Mouse (Mus musculus) midbrain, embryonic 16.5 days (tissue): Measurements from ENCODE around the gene Lrguk. TPM values are rescaled to one million over a fixed set of nuclear protein-coding genes. Genes with fewer than 3 reads are reported as not detected.

ENCODE experiments used
- ATAC-seq: fragments of 200-750 bp; cut with Nextera tagmentation; 2 replicates; pipeline ENCODE4 v1.8.0; 2017; ENCODE audit warnings: moderate TSS enrichment
- H3K27ac ChIP-seq: fragments of 300-500 bp; sonication (generic); 2 replicates; pipeline ENCODE4 v1.5.1; 2014; ENCODE audit warnings: mild to moderate bottlenecking, low read length, mixed read lengths
- H3K27me3 ChIP-seq: fragments of 300-500 bp; sonication (generic); 2 replicates; pipeline ENCODE4 v1.6.1; 2014; ENCODE audit warnings: low read depth, low read length, mixed read lengths; ENCODE audit not compliant: control insufficient read depth, insufficient read depth
- H3K36me3 ChIP-seq: fragments of 300-500 bp; sonication (generic); 2 replicates; pipeline ENCODE4 v1.6.1; 2014; ENCODE audit warnings: mild to moderate bottlenecking, low read length, moderate library complexity, mixed read lengths; ENCODE audit not compliant: control insufficient read depth, insufficient read depth
- H3K4me1 ChIP-seq: fragments of 300-500 bp; sonication (generic); 2 replicates; pipeline ENCODE4 v1.6.1; 2014; ENCODE audit warnings: mild to moderate bottlenecking, low read length, mixed read lengths; ENCODE audit not compliant: control insufficient read depth, insufficient read depth
- H3K4me2 ChIP-seq: fragments of 300-500 bp; sonication (generic); 2 replicates; pipeline ENCODE4 v1.6.1; 2014; ENCODE audit warnings: mild to moderate bottlenecking, low read length, mixed read lengths
- H3K4me3 ChIP-seq: fragments of 300-500 bp; sonication (generic); 2 replicates; pipeline ENCODE4 v1.5.1; 2014; ENCODE audit warnings: low read depth, mild to moderate bottlenecking, low read length, moderate library complexity, mixed read lengths
- H3K9ac ChIP-seq: fragments of 300-500 bp; sonication (generic); 2 replicates; pipeline ENCODE4 v1.6.1; 2014; ENCODE audit warnings: low read depth, low read length, mixed read lengths
- H3K9me3 ChIP-seq: fragments of 300-500 bp; sonication (generic); replicated peaks from 2 replicates; pipeline ENCODE4 v1.6.1; 2014; ENCODE audit warnings: mild to moderate bottlenecking, low read length, mixed read lengths; ENCODE audit not compliant: control insufficient read depth, poor library complexity, severe bottlenecking
- WGBS: fragments of 180-500 bp; shearing (Covaris S2); extraction: QIAGEN DNeasy Blood & Tissue Kit; methylation state at CpG from one replicate; pipeline ENCODE4 v1.1.7; 2014; 5-methylcytosine and 5-hydroxymethylcytosine counted together
- polyA plus RNA-seq: library from polyadenylated mRNA; unstranded; fragments of >200 nt; fragmentation: Nextera tagmentation; extraction: Ambion mirVana; gene quantifications from 2 replicates; pipeline ENCODE4 v1.2.1, GENCODE M21; 2015

Gene Lrguk
- polyA plus RNA-seq, 1 experiment from 2014 or later, result 0.50 TPM

DNA sequence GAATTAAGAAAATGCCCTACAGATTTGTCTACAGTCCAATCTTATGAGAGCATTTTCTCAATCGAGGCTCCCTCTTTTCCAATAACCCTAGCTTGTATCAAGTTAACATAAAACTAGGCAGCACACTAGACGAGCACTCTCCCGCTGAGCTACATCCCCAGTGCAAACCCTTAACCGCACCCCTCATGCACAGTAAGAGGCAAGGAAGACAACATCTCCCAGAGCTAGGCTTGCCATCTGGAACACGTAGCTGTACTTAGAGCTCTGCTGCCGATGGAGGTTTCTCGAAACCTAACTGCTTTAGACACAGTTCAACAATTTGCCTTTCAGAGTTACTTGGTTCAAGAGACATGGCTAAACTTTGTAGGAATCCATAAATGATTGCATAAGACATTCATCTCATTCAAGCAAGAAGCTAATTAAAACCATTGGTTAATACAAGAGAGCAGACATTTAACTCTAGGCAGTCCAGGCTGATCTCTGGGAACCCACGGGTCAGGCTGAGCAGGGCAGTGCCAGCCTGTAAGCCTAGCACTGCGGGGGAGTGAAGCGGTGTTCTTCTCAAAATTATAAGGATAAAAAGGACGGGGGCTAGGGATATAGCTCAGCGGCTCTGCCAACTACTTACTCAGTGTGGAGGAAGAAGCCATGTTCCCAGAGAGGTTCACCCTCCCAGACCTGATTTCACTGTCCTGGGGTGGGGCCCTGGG is 142.7 kb downstream of the Lrguk start:
- no peak overlapping the region for H3K4me2 ChIP-seq
- H3K4me3 ChIP-seq, result no peak overlapping the region
- no peaks in the 10 kb centered on the region for H3K27me3 ChIP-seq
- H3K9ac ChIP-seq, result no peak overlapping the region
- H3K27ac ChIP-seq, result no peak overlapping the region
- WGBS, result 91% methylated on average over 12 of the region's 12 CpGs
- H3K9me3 ChIP-seq, result no peaks in the 10 kb centered on the region
- no peak for ATAC-seq
- H3K36me3 ChIP-seq, result 0 out of 2 replicates have a peak, but pooled peaks cover 5% of the 10 kb centered on the region
- peaks cover 5% of the 10 kb centered on the region for H3K4me1 ChIP-seq

DNA sequence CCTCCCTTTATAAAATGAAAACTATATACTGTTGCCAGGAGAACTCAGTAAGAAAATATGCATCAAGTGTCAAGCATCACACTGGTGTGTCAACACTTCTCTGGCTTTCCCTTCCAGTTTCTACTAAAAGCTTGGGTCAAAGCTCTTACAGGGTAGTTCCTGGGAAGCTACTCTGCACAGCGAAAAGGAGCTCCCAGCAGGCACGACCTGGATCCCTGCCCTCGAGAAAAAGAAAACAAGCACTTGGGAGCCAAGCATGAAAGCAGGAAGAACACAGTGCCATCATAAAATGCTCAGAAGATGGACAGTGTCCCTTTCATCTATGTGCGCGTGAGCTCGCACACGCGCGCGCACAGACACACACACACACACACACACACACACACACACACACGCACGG is 144.0 kb downstream of the Lrguk start:
- Histone ChIP-seq H3K9ac (no peak overlapping the region), H3K36me3 (0 out of 2 replicates have a peak, but pooled peaks cover 2% of the 10 kb centered on the region), H3K4me3 (no peak overlapping the region), H3K4me2 (no peak overlapping the region), H3K4me1 (peaks cover 5% of the 10 kb centered on the region), H3K9me3 (no peaks in the 10 kb centered on the region), H3K27me3 (no peaks in the 10 kb centered on the region), H3K27ac (no peak overlapping the region)
- WGBS, result 83% methylated on average over 12 of the region's 12 CpGs
- no peak for ATAC-seq

DNA sequence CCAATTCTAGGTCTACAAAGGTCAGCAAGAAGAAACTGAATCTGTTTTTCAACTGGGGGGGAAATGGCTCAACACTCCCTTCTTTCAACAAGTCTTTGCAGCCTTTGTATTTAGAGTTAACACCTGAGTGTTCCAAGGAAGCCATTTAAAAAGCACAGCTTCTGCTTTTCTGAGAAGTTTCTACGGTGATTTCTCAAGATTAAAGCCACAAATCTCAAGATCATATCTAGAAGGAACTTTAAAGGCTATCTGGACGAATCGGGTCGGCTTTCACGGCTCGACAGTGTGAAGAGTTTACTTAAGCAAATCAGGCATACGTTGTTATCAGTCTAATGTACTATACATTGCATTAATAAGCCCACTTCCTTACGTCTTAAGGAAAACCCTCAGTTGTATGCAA is 145.5 kb downstream of the Lrguk start:
- Histone ChIP-seq H3K27me3 (no peaks in the 10 kb centered on the region), H3K9me3 (no peaks in the 10 kb centered on the region), H3K36me3 (no peaks in the 10 kb centered on the region), H3K4me2 (no peak overlapping the region), H3K4me3 (no peak overlapping the region), H3K27ac (no peak overlapping the region), H3K9ac (no peak overlapping the region), H3K4me1 (peaks cover 5% of the 10 kb centered on the region)
- 88% methylated on average over 8 of the region's 8 CpGs for WGBS
- no peak for ATAC-seq

DNA sequence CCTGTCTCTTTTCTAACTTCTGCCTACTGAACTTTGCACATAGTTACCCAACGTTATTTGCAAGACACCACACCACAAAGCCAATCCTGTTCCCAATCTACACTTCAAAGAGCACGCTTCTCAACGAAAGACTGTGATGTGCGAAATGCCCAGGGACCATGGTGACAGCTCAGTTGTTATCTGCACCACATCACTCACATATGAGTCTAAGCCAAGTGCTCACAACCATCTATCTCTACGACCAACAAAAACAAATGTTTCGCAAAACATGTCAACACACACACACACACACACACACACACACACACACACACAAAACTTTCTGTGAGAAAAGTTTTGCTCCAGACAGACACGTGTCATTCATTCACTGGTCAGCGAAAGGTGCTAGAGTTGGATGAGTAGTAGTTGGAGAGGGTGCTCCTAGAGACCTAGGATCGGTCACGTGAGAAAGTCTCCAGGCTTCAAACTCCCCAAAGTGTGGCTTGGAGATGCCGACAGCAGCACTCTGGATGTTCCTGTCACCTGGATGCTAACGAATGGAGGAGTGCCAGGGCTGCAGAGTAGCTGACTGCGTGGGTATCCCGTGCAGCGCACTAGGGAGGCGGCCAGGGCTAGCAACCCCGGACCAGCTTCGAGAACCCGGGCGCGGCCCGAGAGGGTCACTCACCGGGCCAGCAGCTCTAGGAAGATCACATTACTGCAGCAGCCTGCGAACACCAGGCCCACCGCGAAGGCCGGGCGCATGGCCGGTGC is 147.0 kb downstream of the Lrguk start:
- H3K27me3 ChIP-seq, result no peaks in the 10 kb centered on the region
- ATAC-seq, result peak; percentile 86
- H3K27ac ChIP-seq, result peak overlapping the region; percentile 85
- H3K9ac ChIP-seq, result peak overlapping the region; percentile 94
- peak overlapping the region; percentile 86 for H3K4me3 ChIP-seq
- peaks cover 5% of the 10 kb centered on the region for H3K4me1 ChIP-seq
- WGBS, result 3% methylated on average over 28 of the region's 29 CpGs
- peak overlapping the region; percentile 85 for H3K4me2 ChIP-seq
- no peaks in the 10 kb centered on the region for H3K36me3 ChIP-seq
- no peaks in the 10 kb centered on the region for H3K9me3 ChIP-seq

DNA sequence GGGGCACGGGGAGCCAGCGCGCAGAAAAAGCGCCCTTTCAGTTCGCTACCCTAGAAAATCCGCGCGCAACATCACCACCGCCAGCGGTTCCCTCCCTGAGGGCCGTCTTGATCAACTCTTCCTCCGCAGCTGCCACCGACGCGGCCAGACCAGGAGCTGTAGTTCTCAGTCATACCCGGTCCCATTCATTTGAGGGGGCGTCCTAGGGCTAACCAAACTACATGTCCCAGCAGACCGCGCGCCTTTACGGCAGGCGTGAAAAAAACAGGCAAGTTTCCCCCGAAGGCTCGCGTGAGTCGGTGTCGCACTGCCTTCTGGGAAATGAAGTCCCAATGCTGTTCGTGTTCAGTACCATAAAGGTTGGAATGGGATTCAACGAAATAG is 147.6 kb downstream of the Lrguk start, which contains the start of gene Slc35b4:
TSS of gene Slc35b4 (minus strand) at position 248 of the 384 bp plus-strand sequence.
- WGBS, result under 1% methylated on average over 29 of the region's 29 CpGs
- ATAC-seq, result peak; percentile 100
- peak within 1 kb of the TSS; percentile 94 for H3K9ac ChIP-seq

DNA sequence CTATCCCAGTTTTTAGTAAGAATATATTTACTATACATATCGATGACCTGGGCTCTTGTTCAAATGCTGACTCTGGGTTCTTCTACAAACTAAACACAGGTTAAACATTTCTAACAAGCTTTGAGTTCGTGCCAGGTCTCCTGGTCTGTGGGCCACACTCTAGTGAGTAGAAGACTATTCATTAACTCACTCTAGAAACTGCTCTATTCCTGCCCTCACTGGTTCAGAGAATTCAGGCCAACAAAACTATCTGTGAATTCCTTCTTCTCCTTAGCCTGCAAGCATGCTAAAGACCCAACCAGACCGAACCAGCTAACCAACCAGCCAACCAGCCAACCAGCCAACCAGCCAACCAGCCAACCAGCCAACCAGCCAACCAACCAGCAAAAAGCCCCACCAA is 149.8 kb downstream of the Lrguk start:
- ATAC-seq, result no peak
- H3K4me2 ChIP-seq, result no peak overlapping the region
- H3K27me3 ChIP-seq, result no peaks in the 10 kb centered on the region
- no peaks in the 10 kb centered on the region for H3K9me3 ChIP-seq
- peaks cover 5% of the 10 kb centered on the region for H3K4me1 ChIP-seq
- H3K4me3 ChIP-seq, result no peak overlapping the region
- no peak overlapping the region for H3K9ac ChIP-seq
- no peak overlapping the region for H3K27ac ChIP-seq
- H3K36me3 ChIP-seq, result no peaks in the 10 kb centered on the region
- 88% methylated on average over 3 of the region's 3 CpGs for WGBS

More for the DNA sequence above, 147.6 kb downstream of the Lrguk start, which contains the start of gene Slc35b4:
- no peaks in the 10 kb centered on the region for H3K9me3 ChIP-seq
- no peaks in the 10 kb centered on the region for H3K27me3 ChIP-seq
- H3K4me3 ChIP-seq, result peak within 1 kb of the TSS; percentile 86
- peak within 1 kb of the TSS; percentile 85 for H3K27ac ChIP-seq
- peaks cover 5% of the 10 kb centered on the region for H3K4me1 ChIP-seq
- peak within 1 kb of the TSS; percentile 85 for H3K4me2 ChIP-seq
- H3K36me3 ChIP-seq, result no peaks in the 10 kb centered on the region

DNA sequence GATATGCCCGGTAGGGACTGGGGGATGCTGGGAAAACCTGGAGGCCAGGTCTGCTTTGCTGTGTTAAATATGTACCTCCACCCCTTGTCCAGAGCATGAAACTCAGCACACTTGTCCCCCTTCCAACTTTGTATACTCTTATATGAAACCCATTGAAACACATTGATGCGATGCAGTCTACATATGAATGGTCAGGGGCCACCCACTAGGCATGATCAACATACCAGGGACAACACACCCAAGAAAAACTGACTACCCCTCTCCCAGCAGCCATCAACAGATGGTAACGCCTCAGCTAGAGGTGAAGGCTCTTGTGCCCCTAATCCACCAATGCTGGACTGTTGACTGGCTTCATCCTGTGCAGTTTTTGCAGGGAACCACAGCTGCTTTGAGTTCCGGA is 150.7 kb downstream of the Lrguk start:
- H3K27ac ChIP-seq, result no peak overlapping the region
- WGBS, result 90% methylated on average over 4 of the region's 4 CpGs
- no peaks in the 10 kb centered on the region for H3K9me3 ChIP-seq
- no peaks in the 10 kb centered on the region for H3K27me3 ChIP-seq
- no peak overlapping the region for H3K4me2 ChIP-seq
- ATAC-seq, result no peak
- no peaks in the 10 kb centered on the region for H3K36me3 ChIP-seq
- H3K9ac ChIP-seq, result no peak overlapping the region
- peaks cover 5% of the 10 kb centered on the region for H3K4me1 ChIP-seq
- no peak overlapping the region for H3K4me3 ChIP-seq

DNA sequence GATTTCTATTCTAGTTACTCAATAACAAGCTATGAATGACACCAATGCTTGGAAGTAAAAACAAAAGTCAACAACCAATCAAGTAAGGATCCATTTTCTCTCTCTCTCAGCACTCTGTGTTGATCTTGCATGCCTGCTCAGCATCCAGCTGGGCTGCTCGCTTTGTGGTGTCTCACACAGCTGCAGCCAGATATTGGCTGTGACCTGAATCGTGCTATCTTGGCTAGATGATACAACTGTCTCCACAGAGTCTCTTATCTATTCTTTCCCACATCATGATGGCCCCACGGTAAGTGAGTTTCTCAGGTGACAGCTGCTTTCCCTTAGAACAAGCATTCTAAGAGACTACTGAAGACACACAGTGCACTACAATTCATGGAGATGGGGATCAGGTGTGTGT is 152.7 kb downstream of the Lrguk start:
- Histone ChIP-seq H3K4me2 (no peak overlapping the region), H3K27me3 (no peaks in the 10 kb centered on the region), H3K4me3 (no peak overlapping the region), H3K9me3 (no peaks in the 10 kb centered on the region), H3K9ac (no peak overlapping the region), H3K27ac (no peak overlapping the region), H3K4me1 (no peaks in the 10 kb centered on the region), H3K36me3 (no peaks in the 10 kb centered on the region)
- ATAC-seq, result no peak
- 76% methylated on average over 3 of the region's 3 CpGs for WGBS

DNA sequence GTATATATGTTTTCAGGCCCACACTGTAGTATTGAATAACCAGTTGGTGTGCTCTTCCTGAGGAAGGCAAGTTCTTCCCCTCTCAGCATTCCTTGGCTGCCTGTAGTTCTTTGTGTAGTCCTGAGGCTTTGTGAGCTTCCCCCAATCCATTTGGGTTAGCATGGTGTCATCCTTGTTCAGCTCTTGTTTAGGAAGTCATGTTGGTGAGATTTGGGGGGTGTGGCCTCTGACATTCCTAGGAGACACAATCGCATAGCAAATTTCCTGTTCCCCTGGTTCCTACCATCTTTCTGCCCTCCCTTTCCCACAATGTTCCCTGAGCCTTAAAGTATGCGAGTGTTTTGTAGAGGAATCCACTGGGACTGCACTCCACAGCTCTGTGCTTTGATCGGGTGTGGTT is 154.1 kb downstream of the Lrguk start:
- no peaks in the 10 kb centered on the region for H3K36me3 ChIP-seq
- H3K9ac ChIP-seq, result no peak overlapping the region
- no peaks in the 10 kb centered on the region for H3K9me3 ChIP-seq
- WGBS, result 82% methylated on average over 3 of the region's 3 CpGs
- H3K27me3 ChIP-seq, result no peaks in the 10 kb centered on the region
- no peak overlapping the region for H3K4me3 ChIP-seq
- H3K4me1 ChIP-seq, result no peaks in the 10 kb centered on the region
- no peak overlapping the region for H3K27ac ChIP-seq
- no peak for ATAC-seq
- H3K4me2 ChIP-seq, result no peak overlapping the region
